Mouse (Mus musculus) brain, embryonic 14.5 days (tissue): ENCODE measurements at regions not wholly inside any gene's neighbourhood (a gene's known extent, or its start where the extent isn't known, plus 50 kb on each side); places are given as distances from the start of the nearest gene placed in this dataset.

Source experiments
- CTCF ChIP-seq: fragments of 200-500 bp; IDR thresholded peaks from 2 replicates; pipeline ENCODE4 v1.5.1; 2012; ENCODE audit warnings: inconsistent platforms, mild to moderate bottlenecking, moderate library complexity, borderline replicate concordance; ENCODE audit not compliant: insufficient read depth, insufficient read length; ENCODE audit errors: extremely low read depth
- POLR2A ChIP-seq: fragments of 200-500 bp; IDR thresholded peaks from 2 replicates; pipeline ENCODE4 v1.6.1; 2012; ENCODE audit warnings: mild to moderate bottlenecking, inconsistent platforms, borderline replicate concordance; ENCODE audit not compliant: poor library complexity, insufficient read depth, insufficient read length, severe bottlenecking; ENCODE audit errors: extremely low read depth

DNA sequence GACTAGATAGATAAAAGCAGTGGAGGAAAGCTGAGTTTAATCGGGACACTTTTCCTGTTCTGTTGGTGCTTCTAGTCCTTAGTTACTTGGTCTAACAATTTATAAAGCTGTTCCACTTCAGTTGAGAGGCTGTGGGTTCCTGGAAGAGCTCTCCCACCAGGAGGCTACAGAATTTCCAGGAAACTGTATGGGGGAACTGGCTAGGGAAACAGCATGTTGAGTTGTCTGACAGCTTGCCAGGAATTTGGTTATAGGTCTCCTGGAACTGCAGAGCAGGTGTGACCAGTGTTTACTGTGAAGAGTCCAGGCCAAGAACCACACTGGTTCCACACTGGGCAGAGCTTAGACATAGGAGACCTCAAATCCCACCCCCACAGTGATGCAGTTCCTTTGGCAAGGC is 65.0 kb upstream of the Pik3cg start:
- TF ChIP-seq POLR2A (no peak), CTCF (no peak)
